Mouse (Mus musculus) thymus, postnatal 14 days (tissue): ENCODE measurements around the gene Epb41l2.

Experiments
- DNase-seq: peaks from one replicate; pipeline ENCODE4 v3.0.0; 2021

Gene Epb41l2

GRCm38 (mm10) chr10:25513821-25514220 lies 154.2 kb downstream of the Epb41l2 start:
- DNase-seq, result no peak

GRCm38 (mm10) chr10:25519954-25520353 lies 160.4 kb downstream of the Epb41l2 start:
- DNase-seq, result no peak

GRCm38 (mm10) chr10:25520428-25520827 lies 160.8 kb downstream of the Epb41l2 start:
- no peak for DNase-seq

DNA sequence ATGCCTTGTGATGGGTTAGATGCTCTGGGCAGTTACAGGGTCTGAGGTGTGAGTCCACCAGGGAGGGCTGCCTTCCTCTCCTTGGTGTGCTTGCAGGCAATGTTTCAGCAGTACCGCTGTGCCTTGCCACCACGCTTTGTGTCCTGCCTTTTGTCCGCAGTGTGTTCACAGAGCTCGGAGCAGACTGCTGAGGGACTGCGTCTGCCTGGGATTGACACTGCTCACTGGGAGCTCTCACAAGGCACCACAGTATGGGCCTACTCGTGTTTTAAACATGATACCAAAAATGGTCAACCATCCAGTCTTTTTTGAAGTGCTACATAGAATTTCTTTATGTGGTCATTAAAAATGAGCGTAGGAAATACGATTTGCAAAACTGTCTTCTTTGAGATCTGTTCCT lies 164.1 kb downstream of the Epb41l2 start:
- no peak for DNase-seq

DNA sequence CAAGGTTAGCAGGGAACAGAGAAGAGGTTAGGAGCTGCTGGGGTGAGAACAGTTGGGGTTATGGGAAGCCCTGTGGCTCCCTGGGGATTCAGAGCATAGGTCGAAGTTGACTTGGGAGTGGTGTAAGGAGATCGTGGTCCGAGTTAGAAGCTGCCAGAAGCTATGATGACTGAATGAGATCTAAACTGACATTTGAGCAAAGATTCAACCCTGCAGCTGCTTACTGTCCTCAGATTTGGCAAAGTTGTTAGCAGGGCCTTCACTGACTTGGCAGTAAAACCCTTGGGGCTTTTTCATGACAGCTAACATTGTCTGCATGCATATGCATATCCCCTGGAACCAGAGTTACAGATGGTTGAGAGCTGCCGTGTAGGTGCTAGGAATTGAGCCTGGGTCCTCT lies 166.6 kb downstream of the Epb41l2 start:
- no peak for DNase-seq

- DNase-seq, result peak; percentile 0
These were observed 167.0 kb downstream of the Epb41l2 start for GRCm38 (mm10) chr10:25526622-25527021.

- peak; percentile 0 for DNase-seq
These were observed 167.5 kb downstream of the Epb41l2 start for GRCm38 (mm10) chr10:25527126-25527525.

DNA sequence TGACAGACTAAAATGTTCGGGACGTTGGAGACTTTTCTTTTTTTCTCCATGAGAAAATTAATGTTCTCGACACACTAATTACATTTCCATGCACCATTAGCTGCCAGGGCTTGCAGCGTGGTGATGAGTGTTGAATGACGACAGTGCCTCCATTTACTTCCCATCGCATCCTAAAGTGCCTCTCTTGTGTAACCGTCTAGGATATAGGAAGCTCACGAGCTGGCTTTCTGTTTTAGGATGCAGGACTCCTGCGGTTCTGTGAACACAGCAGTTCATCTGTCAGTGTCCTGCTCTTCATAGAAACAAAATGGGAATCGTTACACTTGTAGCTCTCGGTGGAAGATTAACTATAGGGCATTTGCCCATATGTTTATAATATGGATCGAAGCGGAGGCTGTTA lies 171.7 kb downstream of the Epb41l2 start:
- DNase-seq, result no peak

GRCm38 (mm10) chr10:25533105-25533504 lies 173.5 kb downstream of the Epb41l2 start:
- no peak for DNase-seq

- DNase-seq, result no peak
These were observed 174.1 kb downstream of the Epb41l2 start for GRCm38 (mm10) chr10:25533513-25534246.

- no peak for DNase-seq
These were observed 174.9 kb downstream of the Epb41l2 start for GRCm38 (mm10) chr10:25534467-25534866.

- no peak for DNase-seq
These were observed 176.3 kb downstream of the Epb41l2 start, which contains the start of gene Smlr1 for GRCm38 (mm10) chr10:25535891-25536331. TSS of gene Smlr1 (minus strand) at chr10:25536267.

GRCm38 (mm10) chr10:25536621-25537020 lies 177.0 kb downstream of the Epb41l2 start:
- no peak for DNase-seq

- DNase-seq, result no peak
These were observed 179.1 kb downstream of the Epb41l2 start for GRCm38 (mm10) chr10:25538738-25539137.

- DNase-seq, result no peak
These were observed 179.7 kb downstream of the Epb41l2 start for GRCm38 (mm10) chr10:25539146-25539770.

GRCm38 (mm10) chr10:25539771-25540168 lies 180.2 kb downstream of the Epb41l2 start:
- DNase-seq, result no peak

- no peak for DNase-seq
These were observed 181.5 kb downstream of the Epb41l2 start for GRCm38 (mm10) chr10:25541097-25541496.

- no peak for DNase-seq
These were observed 193.3 kb downstream of the Epb41l2 start for GRCm38 (mm10) chr10:25552936-25553335.

DNA sequence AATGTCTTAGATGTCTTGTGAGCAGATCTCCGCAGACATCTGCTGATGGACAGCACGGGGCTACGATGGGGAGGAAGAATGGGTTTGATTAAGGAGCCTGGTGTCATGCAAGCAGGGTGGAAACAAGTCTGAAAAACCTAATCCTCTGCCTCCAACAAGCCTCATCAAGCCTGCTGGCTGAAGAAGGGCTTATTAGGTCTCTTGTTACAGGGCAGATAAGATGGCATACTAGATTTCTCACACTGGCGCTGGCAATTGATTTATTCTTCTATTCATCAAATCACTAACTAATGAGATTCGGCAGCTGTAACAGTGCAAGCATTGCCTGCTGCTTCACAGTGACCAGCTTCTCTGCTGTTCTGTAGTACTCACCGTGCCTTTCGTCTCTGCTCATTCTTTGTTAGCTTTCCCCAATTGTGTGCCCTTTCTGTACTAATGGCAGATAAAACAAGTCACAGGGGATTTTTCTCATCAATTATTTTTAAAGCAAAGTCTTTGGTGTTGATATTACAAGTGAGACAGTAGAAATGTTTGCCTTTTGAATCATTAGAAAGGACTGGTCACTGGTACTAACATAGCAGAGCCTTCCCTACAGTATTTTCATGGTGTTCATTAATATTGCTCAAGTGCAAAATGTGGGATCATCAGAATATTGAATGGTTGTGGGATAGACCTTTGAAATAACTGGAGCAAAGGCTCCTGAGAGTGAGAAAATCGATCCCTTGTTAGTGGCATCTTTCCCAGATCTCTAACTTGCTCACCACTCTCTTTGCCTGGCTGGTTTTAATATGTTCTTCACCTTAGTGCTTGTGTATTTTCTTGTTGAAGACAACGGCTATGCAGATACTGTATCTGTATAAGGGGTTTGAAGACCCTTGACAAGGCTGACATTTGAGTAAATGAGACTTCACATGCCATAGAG lies 212.0 kb downstream of the Epb41l2 start:
- no peak for DNase-seq
